ENCODE assay signal across 9 mouse cellular contexts in the genomic region with DNA sequence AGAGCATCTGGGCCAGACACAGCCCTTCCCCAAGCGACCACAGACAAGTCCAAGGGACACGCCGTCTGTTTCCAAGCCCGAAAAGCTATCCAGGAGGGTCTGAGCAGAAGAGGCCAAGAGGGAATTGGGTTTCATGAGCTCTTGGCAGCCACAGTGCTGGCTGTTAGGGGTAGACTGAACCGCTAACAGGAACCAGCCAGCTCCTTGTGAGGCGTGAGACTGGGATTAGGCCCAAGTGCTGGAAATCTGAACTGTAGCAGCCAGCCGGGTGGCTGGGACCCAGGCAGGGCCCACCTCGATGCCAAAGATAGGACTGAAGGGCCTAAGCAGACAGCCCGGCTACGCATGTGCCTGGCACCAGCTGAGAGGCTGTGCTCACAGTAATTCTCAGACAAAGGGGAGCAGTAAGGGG. TPM values are rescaled to one million over a fixed set of nuclear protein-coding genes. Genes with fewer than 3 reads are reported as not detected.
DNase-seq lines count a peak whose midpoint lies in the region; ATAC-seq and TF ChIP-seq lines count a peak whose summit lies in the region.
"Had no signal": no experiment of that assay in that cellular context is flagged by ENCODE, and none has a peak within 500 bp of the region (broad histone marks: within the 10 kb centered on the region; RNA-seq: fewer than 3 reads in every experiment).

No protein-coding gene starts in this region.

- no peaks in the 10 kb centered on the region for H3K36me3 ChIP-seq in neural tube, embryonic 13.5 days
- no peaks in the 10 kb centered on the region for H3K36me3 ChIP-seq in heart, embryonic 14.5 days (ENCODE audit: control insufficient read depth, insufficient read depth, low read length)

- H3K4me3 ChIP-seq in neural tube, embryonic 13.5 days = no peak overlapping the region
- H3K4me3 ChIP-seq in embryonic fibroblast, embryonic 13.5 days (ENCODE audit: insufficient read depth, low read length) = no peak overlapping the region
- no peak overlapping the region for H3K4me3 ChIP-seq in heart, embryonic 14.5 days (ENCODE audit: control insufficient read depth in 1 of 2, insufficient read depth in 1 of 2, low read depth in 1 of 2, low read length in 2 of 2)

- no peak overlapping the region for H3K4me2 ChIP-seq in neural tube, embryonic 13.5 days
- H3K4me2 ChIP-seq in heart, embryonic 14.5 days (ENCODE audit: low read length) = no peak overlapping the region

- no peak for TF ChIP-seq CTCF in embryonic fibroblast, embryonic 13.5 days (IDR thresholded peaks at IDR 0.05; ENCODE audit: borderline replicate concordance, insufficient read depth, low read length)

- ATAC-seq in neural tube, embryonic 13.5 days (ENCODE audit: low read depth) = no peak
- peak; percentile 71 for ATAC-seq in heart, embryonic 14.5 days (ENCODE audit: insufficient number of reproducible peaks, insufficient read depth, low FRiP score, low read depth)
- ATAC-seq: Patski had no signal

- peak overlapping the region; percentile 61; the same call in 1 of the 2 replicates for H3K27ac ChIP-seq in neural tube, embryonic 13.5 days (replicated peaks)
- H3K27ac ChIP-seq in embryonic fibroblast, embryonic 13.5 days (ENCODE audit: insufficient read depth, low read length) = peak overlapping the region; percentile 89
- H3K27ac ChIP-seq in heart, embryonic 14.5 days (replicated peaks in 1 of 2; ENCODE audit: control insufficient read depth in 1 of 2, insufficient read depth in 1 of 2, low read depth in 2 of 2, low read length in 2 of 2) = peak overlapping the region; percentile 43 to 77

- peaks cover 35% of the 10 kb centered on the region for H3K4me1 ChIP-seq in neural tube, embryonic 13.5 days (replicated peaks)
- peaks cover 37% of the 10 kb centered on the region for H3K4me1 ChIP-seq in embryonic fibroblast, embryonic 13.5 days (ENCODE audit: control insufficient read depth, insufficient read depth, low read length)
- peaks cover 23 to 31% of the 10 kb centered on the region in 2 experiments for H3K4me1 ChIP-seq in heart, embryonic 14.5 days (ENCODE audit: control insufficient read depth in 2 of 2, insufficient read depth in 2 of 2, low read length in 2 of 2)

- TF ChIP-seq POLR2A in embryonic fibroblast, embryonic 13.5 days (IDR thresholded peaks at IDR 0.05; ENCODE audit: low read depth, low read length) = no peak

- no peaks in the 10 kb centered on the region for H3K9me3 ChIP-seq in neural tube, embryonic 13.5 days
- H3K9me3 ChIP-seq in heart, embryonic 14.5 days (ENCODE audit: control insufficient read depth, low read length) = no peaks in the 10 kb centered on the region

- WGBS in neural tube, embryonic 13.5 days = 73% methylated on average over 10 of the region's 10 CpGs
- 44% methylated on average over 10 of the region's 10 CpGs for WGBS in heart, embryonic 14.5 days

- H3K9ac ChIP-seq in neural tube, embryonic 13.5 days = no peak overlapping the region
- peak overlapping the region; percentile 35; the same call in 1 of the 2 replicates for H3K9ac ChIP-seq in heart, embryonic 14.5 days (ENCODE audit: low read length)

- H3K27me3 ChIP-seq in neural tube, embryonic 13.5 days = no peaks in the 10 kb centered on the region
- no peaks in the 10 kb centered on the region for H3K27me3 ChIP-seq in heart, embryonic 14.5 days (ENCODE audit: control insufficient read depth, insufficient read depth, low read length)
- H3K27me3 ChIP-seq: Patski had no signal

- no peak for DNase-seq in neural tube, embryonic 10.5 days (ENCODE audit: extremely low spot score, low spot score)
- DNase-seq in kidney, postnatal 10 days = peak; percentile 78
- DNase-seq in lung, postnatal 25 days (ENCODE audit: low spot score) = peak; percentile 51
- DNase-seq in embryo, embryonic 10.5 days (ENCODE audit: low spot score) = no peak
- no peak for DNase-seq in spleen, postnatal 10 days (ENCODE audit: low spot score in 2 of 2)

RNA-seq across cellular contexts. Expression of gene Hhat, which starts 18.1 kb away (rescaled TPM):
- 4.4 and 4.6 TPM in 2 replicates for polyA plus RNA-seq in neural tube, embryonic 13.5 days (2015; fragmentation: Nextera tagmentation; extraction: Ambion mirVana)
- 12.6 and 15.5 TPM in 2 replicates for polyA plus RNA-seq in embryonic fibroblast, embryonic 13.5 days (2011; ENCODE audit: insufficient read length, low read depth, missing spikeins)
- polyA plus RNA-seq in heart, embryonic 14.5 days (2014; fragmentation: Nextera tagmentation; extraction: Ambion mirVana) = 6.8 and 7.0 TPM in 2 replicates

Comparison
In these comparisons a context has a peak if more than half of its experiments do, and no peak if none do; other contexts are left out.
1. DNase-seq: peak in kidney, postnatal 10 days (single experiment) and lung, postnatal 25 days (single experiment); none in neural tube, embryonic 10.5 days (single experiment), embryo, embryonic 10.5 days (single experiment) and spleen, postnatal 10 days (0 of 2).
2. Peak in every context shown above with its lines, with median percentiles within 50 percentile points of each other: H3K27ac ChIP-seq.